Mouse (Mus musculus) bone marrow, adult 2 months (tissue): ENCODE measurements around the gene Mtrex. TPM values are rescaled to one million over a fixed set of nuclear protein-coding genes. Genes with fewer than 3 reads are reported as not detected.

Experiments used
- H3K27ac ChIP-seq: fragments of 200-500 bp; 2 replicates; pipeline ENCODE4 v1.5.1; 2012; ENCODE audit warnings: low read depth, mild to moderate bottlenecking, control low read depth, inconsistent platforms, low read length; ENCODE audit not compliant: control insufficient read depth, poor library complexity, insufficient read depth
- H3K4me1 ChIP-seq: fragments of 200-500 bp; 2 replicates; pipeline ENCODE4 v1.6.1; 2011; ENCODE audit warnings: low read length; ENCODE audit not compliant: control insufficient read depth, insufficient read depth
- H3K4me3 ChIP-seq: fragments of 200-500 bp; replicated peaks from 2 replicates; pipeline ENCODE3; 2011; ENCODE audit warnings: mild to moderate bottlenecking, low read depth, low read length, control low read depth; ENCODE audit not compliant: control insufficient read depth
- CTCF ChIP-seq: fragments of 200-500 bp; IDR thresholded peaks from 2 replicates; pipeline ENCODE4 v1.5.1; 2011; ENCODE audit warnings: low read length, control low read depth; ENCODE audit not compliant: control insufficient read depth, insufficient read depth
- POLR2A ChIP-seq: fragments of 200-500 bp; IDR thresholded peaks from 2 replicates; pipeline ENCODE4 v1.6.1; 2011; ENCODE audit warnings: low read depth, mild to moderate bottlenecking, control low read depth, low read length, borderline replicate concordance; ENCODE audit not compliant: control insufficient read depth
- WGBS: fragments of 180-500 bp; shearing (Covaris S2); methylation state at CpG from one replicate; pipeline ENCODE4 v1.1.7; 2018; 5-methylcytosine and 5-hydroxymethylcytosine counted together
- polyA plus RNA-seq: library from polyadenylated mRNA; stranded (reverse); fragments of >200 nt; gene quantifications from 2 replicates; pipeline ENCODE4 v1.2.4, GENCODE M21; 2011; ENCODE audit warnings: low replicate concordance; ENCODE audit not compliant: missing spikeins, insufficient read depth, insufficient read length

Mtrex gene
- polyA plus RNA-seq, 1 experiment: 52.6 TPM

- no peak overlapping the region for H3K27ac ChIP-seq
- TF ChIP-seq POLR2A: no peak
- no peak for TF ChIP-seq CTCF
- H3K4me3 ChIP-seq: no peak overlapping the region
- no peaks in the 10 kb centered on the region for H3K4me1 ChIP-seq
- WGBS: 87% methylated on average over 3 of the region's 3 CpGs
Measured at GRCm38 (mm10) chr13:112902176-112902575, 25.0 kb downstream of the Mtrex start.

- H3K27ac ChIP-seq: no peak overlapping the region
- no peak overlapping the region for H3K4me3 ChIP-seq
- WGBS: 92% methylated on average over 12 of the region's 12 CpGs
- TF ChIP-seq CTCF (no peak), POLR2A (no peak)
- H3K4me1 ChIP-seq: no peaks in the 10 kb centered on the region
Measured at GRCm38 (mm10) chr13:112887234-112887633, 40.0 kb downstream of the Mtrex start.

GRCm38 (mm10) chr13:112871500-112872266, 55.5 kb downstream of the Mtrex start:
- H3K4me3 ChIP-seq: no peak overlapping the region
- TF ChIP-seq CTCF: no peak
- TF ChIP-seq POLR2A: no peak
- H3K4me1 ChIP-seq: no peaks in the 10 kb centered on the region
- WGBS: 58% methylated on average over 17 of the region's 17 CpGs
- H3K27ac ChIP-seq: no peak overlapping the region

- Histone ChIP-seq H3K4me3 (no peak overlapping the region), H3K27ac (no peak overlapping the region), H3K4me1 (no peaks in the 10 kb centered on the region)
- TF ChIP-seq CTCF (no peak), POLR2A (no peak)
- WGBS: 57% methylated on average over 11 of the region's 11 CpGs
Measured at GRCm38 (mm10) chr13:112870039-112870690, 57.0 kb downstream of the Mtrex start.

GRCm38 (mm10) chr13:112867381-112867780, 59.8 kb downstream of the Mtrex start:
- Histone ChIP-seq H3K4me3 (no peak overlapping the region), H3K4me1 (no peaks in the 10 kb centered on the region), H3K27ac (no peak overlapping the region)
- 97% methylated on average over 8 of the region's 8 CpGs for WGBS
- TF ChIP-seq POLR2A (no peak), CTCF (no peak)

GRCm38 (mm10) chr13:112866782-112867181, 60.4 kb downstream of the Mtrex start:
- H3K4me1 ChIP-seq: no peaks in the 10 kb centered on the region
- no peak overlapping the region for H3K4me3 ChIP-seq
- no peak overlapping the region for H3K27ac ChIP-seq
- TF ChIP-seq CTCF: no peak
- TF ChIP-seq POLR2A: no peak
- WGBS: 76% methylated on average over 7 of the region's 7 CpGs

GRCm38 (mm10) chr13:112862978-112863677, 64.1 kb downstream of the Mtrex start:
- no peak overlapping the region for H3K4me3 ChIP-seq
- no peak for TF ChIP-seq POLR2A
- no peak for TF ChIP-seq CTCF
- 78% methylated on average over 1 of the region's 1 CpGs for WGBS
- no peak overlapping the region for H3K27ac ChIP-seq
- H3K4me1 ChIP-seq: no peaks in the 10 kb centered on the region

- H3K4me1 ChIP-seq: no peaks in the 10 kb centered on the region
- H3K4me3 ChIP-seq: no peak overlapping the region
- H3K27ac ChIP-seq: no peak overlapping the region
- no peak for TF ChIP-seq POLR2A
- no peak for TF ChIP-seq CTCF
- WGBS: 89% methylated on average over 3 of the region's 3 CpGs
Measured at GRCm38 (mm10) chr13:112862342-112862741, 64.9 kb downstream of the Mtrex start.
